Comparison of ENCODE assay signal across 10 mouse cellular contexts in genomic region chr3:121643236-121643635, GRCm38 (mm10). TPM values are rescaled to one million over a fixed set of nuclear protein-coding genes. Genes with fewer than 3 reads are reported as not detected.
DNase-seq lines count a peak whose midpoint lies in the region; ATAC-seq and TF ChIP-seq lines count a peak whose summit lies in the region.
"Had no signal": no experiment of that assay in that cellular context is flagged by ENCODE, and none has a peak within 500 bp of the region (broad histone marks: within the 10 kb centered on the region; RNA-seq: fewer than 3 reads in every experiment).

No protein-coding gene starts in this region.

- WGBS in liver, adult 2 months: 29% methylated on average over 8 of the region's 8 CpGs
- WGBS in liver, embryonic 12.5 days (ENCODE audit: insufficient replicate concordance): 51% methylated on average over 8 of the region's 8 CpGs
- WGBS in heart, embryonic 10.5 days: 30% methylated on average over 8 of the region's 8 CpGs

- H3K36me3 ChIP-seq in liver, adult 2 months (ENCODE audit: control insufficient read depth, insufficient read depth, low read length): no peaks in the 10 kb centered on the region
- H3K36me3 ChIP-seq in liver, embryonic 12.5 days: no peaks in the 10 kb centered on the region
- H3K36me3 ChIP-seq in heart, embryonic 10.5 days: no peaks in the 10 kb centered on the region

- H3K9me3 ChIP-seq in liver, embryonic 12.5 days (replicated peaks): no peaks in the 10 kb centered on the region
- H3K9me3 ChIP-seq in heart, embryonic 10.5 days: no peaks in the 10 kb centered on the region

- H3K27me3 ChIP-seq in liver, adult 2 months (ENCODE audit: control insufficient read depth, insufficient read depth, low read length): no peaks in the 10 kb centered on the region
- H3K27me3 ChIP-seq in liver, embryonic 12.5 days (replicated peaks): no peaks in the 10 kb centered on the region
- no peaks in the 10 kb centered on the region for H3K27me3 ChIP-seq in heart, embryonic 10.5 days (ENCODE audit: insufficient read depth, poor library complexity, severe bottlenecking)
- H3K27me3 ChIP-seq: Patski had no signal

- no peak overlapping the region for H3K9ac ChIP-seq in liver, adult 2 months (ENCODE audit: low read depth, low read length)
- no peak overlapping the region for H3K9ac ChIP-seq in liver, embryonic 12.5 days

- H3K79me2 ChIP-seq in liver, adult 2 months (ENCODE audit: control insufficient read depth, insufficient read depth, low read length): no peaks in the 10 kb centered on the region

- no peak for TF ChIP-seq POLR2A in liver, adult 2 months (IDR thresholded peaks at IDR 0.05; ENCODE audit: extremely low read depth, insufficient read depth, low read length)

- no peak overlapping the region for H3K4me2 ChIP-seq in liver, embryonic 12.5 days

- H3K4me1 ChIP-seq in liver, adult 2 months (ENCODE audit: control insufficient read depth, insufficient read depth, low read length): peaks cover 15% of the 10 kb centered on the region
- peaks cover 9% of the 10 kb centered on the region; the same call in 1 of the 2 replicates for H3K4me1 ChIP-seq in liver, embryonic 12.5 days
- H3K4me1 ChIP-seq in heart, embryonic 10.5 days: peaks cover 43% of the 10 kb centered on the region

- H3K4me3 ChIP-seq in liver, adult 2 months (ENCODE audit: insufficient read depth, low read depth, low read length): no peak overlapping the region
- no peak overlapping the region for H3K4me3 ChIP-seq in liver, embryonic 12.5 days
- H3K4me3 ChIP-seq in heart, embryonic 10.5 days: no peak overlapping the region
- H3K4me3 ChIP-seq: layer of hippocampus, adult 2 months had no signal

- DNase-seq in liver, adult 2 months (ENCODE audit: extremely low read depth, low read depth, low spot score): peak; percentile 81
- DNase-seq in cerebellum, adult 18-20 months: peak; percentile 24 to 31
- no peak for DNase-seq in heart, embryonic 10.5 days (ENCODE audit: low spot score)
- peak; percentile 40 for DNase-seq in lung, postnatal 14 days
- DNase-seq in thymus, postnatal 10 days (ENCODE audit: low spot score in 2 of 2): no peak
- no peak for DNase-seq in urinary bladder, adult 2 months (ENCODE audit: low spot score)

- TF ChIP-seq CTCF in liver, adult 2 months (IDR thresholded peaks at IDR 0.05; ENCODE audit: low read depth, low read length): no peak

- no peak overlapping the region for H3K27ac ChIP-seq in liver, adult 2 months (replicated peaks; ENCODE audit: insufficient read depth, low read depth, low read length)
- H3K27ac ChIP-seq in liver, embryonic 12.5 days: no peak overlapping the region
- peak overlapping the region; percentile 64 for H3K27ac ChIP-seq in heart, embryonic 10.5 days
- H3K27ac ChIP-seq: layer of hippocampus, adult 2 months had no signal

- no peak for ATAC-seq in liver, embryonic 12.5 days
- ATAC-seq: Patski had no signal

RNA-seq across cellular contexts. Expression of gene 4930432M17Rik, which starts 27.3 kb away (rescaled TPM):
- total RNA-seq in liver, adult 2 months (2014; rRNA removed): not detected in 2 replicates
- polyA plus RNA-seq in liver, adult 2 months (2012; rRNA removed): not detected in 2 replicates
- not detected in 2 replicates for polyA plus RNA-seq in liver, embryonic 12.5 days (2016; fragmentation: Nextera tagmentation; extraction: Ambion mirVana)
- polyA plus RNA-seq in heart, embryonic 10.5 days (2016; fragmentation: Nextera tagmentation; extraction: Ambion mirVana): not detected in 2 replicates
- not detected in 2 replicates for polyA plus RNA-seq in urinary bladder, adult 2 months (2012; rRNA removed)
- total RNA-seq: layer of hippocampus, adult 2 months had no signal
- polyA plus RNA-seq: Patski; small intestine, adult 2 months had no signal

Comparison
In these comparisons a context has a peak if more than half of its experiments do, and no peak if none do; other contexts are left out.
1. DNase-seq: peak in liver, adult 2 months (single experiment), cerebellum, adult 18-20 months (2 of 2) and lung, postnatal 14 days (single experiment); none in heart, embryonic 10.5 days (single experiment), thymus, postnatal 10 days (0 of 2) and urinary bladder, adult 2 months (single experiment).